Mouse (Mus musculus): ENCODE results near the gene Wdfy4.

Wdfy4 gene

GRCm38 (mm10) chr14:33185068-33185800 lies at the start of gene Wdfy4:
Gene Wdfy4, minus strand, starts transcription at chr14:33185508.
- DNase-seq (ENCODE audit: low spot score in 2 of 2) = no peak

GRCm38 (mm10) chr14:33232048-33232447 lies 46.7 kb upstream of the Wdfy4 start:
- DNase-seq (ENCODE audit: low spot score in 2 of 2) = peak in 1 of 2 experiments; percentile 34

- DNase-seq (ENCODE audit: low spot score in 2 of 2) = no peak
Measured at GRCm38 (mm10) chr14:33231311-33231710, 46.0 kb upstream of the Wdfy4 start.

- no peak for DNase-seq (ENCODE audit: low spot score in 2 of 2)
Measured at GRCm38 (mm10) chr14:33230672-33231071, 45.4 kb upstream of the Wdfy4 start.

- DNase-seq (ENCODE audit: low spot score in 2 of 2) = no peak
Measured at GRCm38 (mm10) chr14:33225235-33225634, 39.9 kb upstream of the Wdfy4 start.

GRCm38 (mm10) chr14:33216343-33217208 lies 31.3 kb upstream of the Wdfy4 start:
- no peak for DNase-seq (ENCODE audit: low spot score in 2 of 2)

- no peak for DNase-seq (ENCODE audit: low spot score in 2 of 2)
Measured at GRCm38 (mm10) chr14:33215163-33215562, 29.9 kb upstream of the Wdfy4 start.

- DNase-seq (ENCODE audit: low spot score in 2 of 2) = no peak
Measured at GRCm38 (mm10) chr14:33214767-33215128, 29.4 kb upstream of the Wdfy4 start.

- DNase-seq (ENCODE audit: low spot score in 2 of 2) = peak; percentile 72 to 85
Measured at GRCm38 (mm10) chr14:33213823-33214766, 28.8 kb upstream of the Wdfy4 start, which contains the start of gene Arhgap22. Gene Arhgap22, plus strand, starts transcription at chr14:33214026.

- no peak for DNase-seq (ENCODE audit: low spot score in 2 of 2)
Measured at GRCm38 (mm10) chr14:33212958-33213309, 27.6 kb upstream of the Wdfy4 start.

GRCm38 (mm10) chr14:33212271-33212957 lies 27.1 kb upstream of the Wdfy4 start:
- DNase-seq (ENCODE audit: low spot score in 2 of 2) = no peak

GRCm38 (mm10) chr14:33210806-33211205 lies 25.5 kb upstream of the Wdfy4 start:
- no peak for DNase-seq (ENCODE audit: low spot score in 2 of 2)

- no peak for DNase-seq (ENCODE audit: low spot score in 2 of 2)
Measured at GRCm38 (mm10) chr14:33208331-33208730, 23.0 kb upstream of the Wdfy4 start.

- DNase-seq (ENCODE audit: low spot score in 2 of 2) = no peak
Measured at GRCm38 (mm10) chr14:33207011-33207410, 21.7 kb upstream of the Wdfy4 start.

GRCm38 (mm10) chr14:33205280-33205965 lies 20.1 kb upstream of the Wdfy4 start:
- DNase-seq (ENCODE audit: low spot score in 2 of 2) = no peak

GRCm38 (mm10) chr14:33203777-33204176 lies 18.5 kb upstream of the Wdfy4 start:
- no peak for DNase-seq (ENCODE audit: low spot score in 2 of 2)

GRCm38 (mm10) chr14:33202885-33203284 lies 17.6 kb upstream of the Wdfy4 start:
- no peak for DNase-seq (ENCODE audit: low spot score in 2 of 2)

GRCm38 (mm10) chr14:33202161-33202560 lies 16.9 kb upstream of the Wdfy4 start:
- no peak for DNase-seq (ENCODE audit: low spot score in 2 of 2)

GRCm38 (mm10) chr14:33194241-33194640 lies 8.9 kb upstream of the Wdfy4 start:
- no peak for DNase-seq (ENCODE audit: low spot score in 2 of 2)

GRCm38 (mm10) chr14:33193762-33194161 lies 8.5 kb upstream of the Wdfy4 start:
- no peak for DNase-seq (ENCODE audit: low spot score in 2 of 2)

- no peak for DNase-seq (ENCODE audit: low spot score in 2 of 2)
Measured at GRCm38 (mm10) chr14:33190646-33191045, 5.3 kb upstream of the Wdfy4 start.

Measured in frontal cortex, postnatal 10 days (tissue).